Mouse (Mus musculus) thymus, postnatal 14 days (tissue): Measurements from ENCODE around the gene Trip4.
"Not testable (repeated sequence)": the region's sequence is repeated elsewhere in the genome, so short reads cannot be mapped to it uniquely, and the experiment has no call there.

Source experiments
- DNase-seq: peaks from one replicate; pipeline ENCODE4 v3.0.0; 2021

Gene Trip4

DNA sequence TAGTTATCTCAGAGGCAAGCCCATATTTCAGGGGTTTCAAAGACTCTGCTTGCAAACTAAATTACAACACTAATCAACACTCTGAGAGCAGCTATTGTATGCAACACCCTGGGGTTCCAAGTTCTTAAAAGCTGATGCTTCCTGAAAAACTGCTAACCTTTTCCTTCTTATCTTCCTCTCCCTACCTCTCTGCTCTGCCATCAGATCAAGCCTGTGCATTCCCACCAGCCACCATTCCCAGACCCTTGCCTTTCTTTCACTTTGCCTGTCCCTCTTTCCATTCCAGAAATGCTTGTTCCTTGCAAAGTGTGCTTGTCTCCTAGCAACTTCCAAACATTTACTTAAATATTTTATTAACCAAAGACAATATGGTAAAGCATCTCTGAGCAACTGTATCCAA, 116.7 kb downstream of the Trip4 start:
- no peak for DNase-seq

DNA sequence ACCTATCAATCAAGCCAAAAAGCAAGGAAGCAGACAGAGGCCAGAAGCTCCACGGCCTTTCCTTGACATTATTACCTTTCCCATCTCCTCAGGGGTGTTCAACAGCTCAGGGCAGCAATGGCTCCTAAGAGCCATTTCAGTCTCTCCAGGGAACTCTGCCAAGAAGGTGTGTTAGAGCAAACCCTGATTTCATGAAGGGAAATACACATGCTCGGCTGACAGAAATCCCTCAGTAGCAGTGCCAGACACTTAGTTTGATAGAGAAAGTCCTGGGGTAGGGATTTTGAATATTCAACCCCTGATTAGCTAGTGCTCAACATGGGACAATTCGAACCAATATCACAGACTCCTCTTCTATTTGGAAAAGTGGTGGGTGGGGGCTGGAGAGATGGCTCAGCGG, 117.5 kb downstream of the Trip4 start:
- no peak for DNase-seq

DNA sequence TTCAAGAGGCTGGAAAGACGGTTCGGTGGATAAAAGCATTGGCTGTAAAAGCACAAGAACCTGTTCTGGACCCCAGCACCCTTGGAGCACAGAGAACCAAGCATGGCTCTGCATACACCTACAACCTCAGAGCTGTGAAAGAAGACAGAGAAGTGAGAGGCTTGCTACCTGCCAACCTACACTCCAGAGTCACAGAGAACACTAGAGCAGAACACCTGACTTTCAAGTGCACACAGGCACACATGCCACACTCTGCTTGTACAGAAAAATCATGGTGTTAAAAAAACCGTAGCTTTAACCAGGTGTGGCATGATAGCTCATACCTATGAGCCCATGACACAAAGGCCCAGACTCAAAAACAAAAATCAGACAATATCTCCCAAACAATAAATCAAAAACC, 118.8 kb downstream of the Trip4 start:
- DNase-seq, result no peak

DNA sequence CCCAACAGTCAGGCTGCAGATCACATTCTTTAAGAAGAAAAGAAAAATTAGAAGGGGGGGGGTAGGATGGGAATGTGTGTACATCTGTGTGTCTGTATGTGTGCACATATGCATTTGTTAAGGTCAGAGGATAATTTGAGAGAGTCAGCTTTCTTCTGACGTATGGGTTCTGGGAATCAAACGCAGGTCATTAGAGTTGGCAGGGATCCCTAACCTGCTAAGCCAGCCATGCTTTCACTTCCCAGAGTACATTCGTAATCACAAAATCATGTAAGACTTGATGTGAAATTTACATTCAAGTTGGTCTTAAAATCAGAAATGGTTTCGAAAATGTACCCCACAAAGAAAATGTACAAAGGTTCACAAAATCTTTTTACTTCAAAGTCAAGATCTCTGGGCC, 120.0 kb downstream of the Trip4 start:
- no peak for DNase-seq

DNA sequence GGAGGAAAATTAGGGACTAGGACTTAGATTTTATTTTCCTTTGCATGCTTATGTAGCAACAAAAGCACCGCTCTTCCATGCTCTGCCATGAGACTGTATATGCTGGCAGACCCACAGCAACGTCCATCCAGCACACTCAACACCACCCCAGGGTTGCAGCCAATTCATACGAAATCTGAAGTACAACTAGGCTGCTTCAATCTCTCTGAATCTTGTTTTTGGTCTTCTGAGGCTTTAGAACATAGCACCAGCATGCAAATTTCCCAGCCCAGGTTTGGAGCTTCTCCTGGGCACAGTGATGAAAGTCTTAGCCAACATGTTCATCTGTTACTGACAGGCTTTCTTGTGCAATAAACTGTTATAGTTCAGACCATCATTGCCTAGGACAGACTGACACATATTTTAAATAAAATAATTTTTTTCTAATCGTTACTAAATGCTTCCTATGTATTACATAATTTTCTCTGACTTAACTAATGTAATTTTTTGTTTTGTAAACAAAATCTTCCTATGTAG, 120.7 kb downstream of the Trip4 start:
- no peak for DNase-seq

DNA sequence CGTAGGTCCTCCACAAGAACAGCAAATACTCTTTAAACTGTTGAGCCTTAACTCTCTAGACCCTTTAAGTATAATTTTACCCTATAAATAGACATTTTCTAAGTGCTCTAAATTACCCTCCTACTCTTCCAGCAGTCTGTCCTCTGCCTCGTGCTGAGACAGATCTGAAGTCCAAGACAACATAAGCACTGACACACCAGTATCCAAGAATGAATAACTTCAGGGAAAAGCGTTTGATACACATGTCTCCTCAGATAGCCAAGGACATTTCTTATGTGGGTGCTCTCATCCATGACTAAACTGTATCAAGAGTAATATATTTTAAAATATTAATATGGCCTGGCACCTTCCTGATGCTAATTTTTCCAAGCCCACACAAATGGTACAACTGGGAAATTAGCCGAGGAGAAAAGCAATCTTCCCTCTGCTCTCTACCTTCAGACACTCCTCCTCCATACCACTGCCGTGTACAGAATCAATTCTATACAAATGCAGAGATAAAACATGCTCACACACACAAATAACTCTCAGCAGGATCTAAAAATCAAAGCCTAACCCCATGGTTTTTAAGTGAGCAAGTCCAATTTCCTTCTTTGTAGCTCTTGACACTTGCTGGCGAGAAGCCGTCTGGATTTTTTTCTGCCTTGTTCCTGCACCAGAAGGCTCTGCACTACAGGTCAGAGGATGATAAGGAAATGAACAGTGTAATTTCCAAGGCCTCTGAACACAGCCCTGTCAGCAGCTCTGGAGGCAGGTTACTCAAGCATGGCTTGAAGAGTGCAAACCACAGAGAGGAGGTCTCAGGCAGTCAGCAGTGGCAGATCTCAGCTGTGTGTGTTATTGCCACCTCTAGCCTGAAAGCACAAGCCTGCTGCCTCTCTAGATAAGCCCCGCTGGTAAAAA, 121.5 kb downstream of the Trip4 start:
- DNase-seq, result no peak

DNA sequence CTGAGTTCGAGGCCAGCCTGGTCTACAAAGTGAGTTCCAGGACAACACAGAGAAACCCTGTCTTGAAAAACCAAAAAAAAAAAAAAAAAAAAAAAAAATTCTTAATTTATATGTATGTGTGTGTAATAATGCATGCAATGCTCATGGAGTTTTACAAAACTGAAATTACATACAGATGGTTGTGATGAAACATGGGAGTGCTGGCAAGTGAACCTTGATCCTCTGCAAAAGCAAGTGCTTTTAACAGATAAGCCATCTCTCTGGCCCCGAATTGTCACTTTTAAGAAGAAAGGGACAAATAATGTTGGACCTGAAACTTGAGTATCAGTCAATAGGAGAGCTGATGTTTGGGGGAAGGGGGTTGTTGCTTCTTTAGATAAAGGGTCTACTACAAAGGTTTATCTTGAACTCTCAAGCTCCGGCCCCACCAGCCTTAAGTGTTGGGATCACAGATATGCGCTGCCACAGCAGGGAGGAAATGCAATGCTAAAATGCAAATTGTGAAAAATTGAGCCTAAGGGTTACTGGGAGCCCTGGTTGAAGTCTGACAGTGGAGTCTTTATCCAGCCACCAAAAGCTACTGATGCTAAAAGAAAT, 122.7 kb downstream of the Trip4 start:
- no peak for DNase-seq

DNA sequence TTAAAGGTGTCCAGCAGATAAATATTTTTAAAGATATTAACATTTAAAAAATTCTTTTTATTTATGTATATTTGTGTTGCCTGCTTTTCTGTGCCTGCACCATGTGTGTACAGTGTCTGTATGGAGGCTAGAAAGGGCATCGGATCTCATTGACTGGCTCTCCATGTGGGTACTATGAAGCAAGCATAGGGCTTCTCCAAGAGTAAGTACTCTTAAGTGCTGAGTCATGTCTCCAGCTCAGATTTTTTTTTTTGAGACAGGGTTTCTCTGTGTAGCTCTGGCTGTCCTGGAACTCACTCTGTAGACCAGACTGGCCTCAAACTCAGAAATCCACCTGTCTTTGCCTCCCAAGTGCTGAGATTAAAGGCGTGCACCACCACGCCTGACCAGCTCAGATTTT, 129.0 kb downstream of the Trip4 start:
- DNase-seq, result not testable (repeated sequence)
